Mouse (Mus musculus) stomach, postnatal 0 days (tissue): ENCODE results near the gene Cpne2. TPM values are rescaled to one million over a fixed set of nuclear protein-coding genes. Genes with fewer than 3 reads are reported as not detected.

ENCODE experiments used
- ATAC-seq: fragments of 200-750 bp; cut with Nextera tagmentation; 2 replicates; pipeline ENCODE4 v1.8.0; 2017; ENCODE audit not compliant: low FRiP score, low TSS enrichment
- DNase-seq: peaks from one replicate; pipeline ENCODE4 v3.0.0-alpha.2; 2016; ENCODE audit warnings: low spot score
- H3K27ac ChIP-seq: fragments of 300-500 bp; sonication (generic); replicated peaks from 2 replicates; pipeline ENCODE4 v1.5.1; 2014; ENCODE audit warnings: mild to moderate bottlenecking, control low read depth
- H3K27me3 ChIP-seq: fragments of 300-500 bp; sonication (generic); 2 replicates; pipeline ENCODE4 v1.6.1; 2014; ENCODE audit warnings: low read length; ENCODE audit not compliant: control insufficient read depth, insufficient read depth
- H3K36me3 ChIP-seq: fragments of 300-500 bp; sonication (generic); 2 replicates; pipeline ENCODE4 v1.6.1; 2014; ENCODE audit warnings: low read length, mixed read lengths; ENCODE audit not compliant: control insufficient read depth, insufficient read depth
- H3K4me1 ChIP-seq: fragments of 300-500 bp; sonication (generic); replicated peaks from 2 replicates; pipeline ENCODE4 v1.6.1; 2014; ENCODE audit warnings: antibody characterized with exemption; ENCODE audit not compliant: control insufficient read depth, insufficient read depth
- H3K4me2 ChIP-seq: fragments of 300-500 bp; sonication (generic); replicated peaks from 2 replicates; pipeline ENCODE4 v1.6.1; 2014; ENCODE audit warnings: low read depth, mild to moderate bottlenecking, control low read depth, moderate library complexity
- H3K4me3 ChIP-seq: fragments of 300-500 bp; sonication (generic); 2 replicates; pipeline ENCODE4 v1.5.1; 2014; ENCODE audit warnings: low read depth, low read length, control low read depth
- H3K9ac ChIP-seq: fragments of 300-500 bp; sonication (generic); 2 replicates; pipeline ENCODE4 v1.6.1; 2014; ENCODE audit warnings: mild to moderate bottlenecking, low read length, control low read depth, mixed read lengths
- H3K9me3 ChIP-seq: fragments of 300-500 bp; sonication (generic); 2 replicates; pipeline ENCODE4 v1.6.1; 2016; ENCODE audit warnings: low read length; ENCODE audit not compliant: control insufficient read depth
- CTCF ChIP-seq: IDR thresholded peaks from 2 replicates; pipeline ENCODE4 v1.5.1; 2016; ENCODE audit warnings: antibody characterized with exemption, low read depth, mild to moderate bottlenecking, moderate library complexity
- EP300 ChIP-seq: optimal IDR thresholded peaks from 2 replicates; pipeline ENCODE3; 2016; ENCODE audit warnings: antibody characterized with exemption
- WGBS: fragments of 180-500 bp; shearing (Covaris S2); extraction: QIAGEN DNeasy Blood & Tissue Kit; methylation state at CpG from one replicate; pipeline ENCODE4 v1.1.7; 2014; 5-methylcytosine and 5-hydroxymethylcytosine counted together
- polyA plus RNA-seq: library from polyadenylated mRNA; unstranded; fragments of >200 nt; fragmentation: Nextera tagmentation; extraction: Ambion mirVana; gene quantifications from 2 replicates; pipeline ENCODE4 v1.2.1, GENCODE M21; 2015

Cpne2 gene
- polyA plus RNA-seq = 6.2 and 7.9 TPM in 2 replicates

DNA sequence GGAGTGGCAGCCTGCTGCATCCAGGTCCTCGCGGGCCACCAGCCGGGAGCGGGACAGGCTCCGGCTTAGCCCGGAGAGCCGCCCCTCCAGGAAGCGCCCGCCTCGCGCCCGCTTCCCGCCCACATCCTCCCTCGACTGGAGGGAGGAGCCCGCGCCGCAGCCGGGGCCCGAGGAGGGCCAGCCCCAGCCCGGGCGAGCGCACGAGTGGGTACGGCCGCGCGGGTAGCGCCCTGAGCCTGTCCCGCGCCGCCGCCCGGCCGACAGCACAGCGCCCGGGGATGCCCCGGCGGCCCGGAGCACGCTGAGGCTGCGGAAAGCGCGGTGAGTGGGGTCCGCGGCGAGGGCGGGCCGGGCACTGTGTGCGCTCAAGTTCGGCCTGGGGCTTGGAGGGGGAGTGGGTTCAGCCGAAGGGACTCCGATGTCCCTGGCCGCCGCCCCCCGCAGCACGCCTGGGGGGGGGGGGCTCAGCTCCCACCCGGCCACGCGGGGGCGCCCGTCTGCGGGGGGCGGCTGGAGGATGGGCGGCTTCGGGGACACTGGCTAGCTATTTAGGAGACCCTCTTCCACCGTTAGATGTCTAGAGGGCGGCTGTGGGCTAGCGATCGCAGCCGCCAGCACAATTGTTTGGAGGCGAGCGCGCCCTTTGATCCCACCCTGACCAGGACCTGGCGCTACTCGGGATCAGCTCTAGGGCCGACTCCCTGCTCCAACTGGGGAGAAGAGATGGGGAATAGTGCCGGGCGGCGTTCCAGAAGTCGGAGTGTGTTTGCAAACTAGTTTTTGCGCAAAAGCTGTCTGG is at the start of gene Cpne2:
Gene Cpne2, plus strand, starts transcription at position 118 of the 799 bp plus-strand sequence.
- under 1% methylated on average over 57 of the region's 81 CpGs for WGBS

DNA sequence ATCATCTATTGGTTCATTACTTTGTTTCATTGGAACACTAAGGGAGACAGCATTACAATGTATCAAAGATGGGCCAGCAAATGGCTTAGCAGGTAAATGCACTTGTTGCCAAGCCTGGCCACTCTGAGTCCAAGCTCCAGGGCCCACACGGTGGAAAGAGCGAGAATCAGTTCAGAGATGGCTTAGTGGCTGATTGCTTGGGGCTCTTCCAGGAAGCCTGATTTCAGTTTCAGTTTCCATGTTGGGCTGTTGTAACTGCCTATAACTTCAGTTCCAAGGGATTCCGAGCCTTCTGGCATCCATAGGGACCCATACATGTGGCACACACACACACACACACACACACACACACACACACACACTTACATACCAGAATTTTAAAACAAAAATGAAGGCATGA is 47.5 kb upstream of the Cpne2 start:
- TF ChIP-seq EP300 (no peak), CTCF (no peak)
- no peaks in the 10 kb centered on the region for H3K4me1 ChIP-seq
- H3K9ac ChIP-seq = no peak overlapping the region
- H3K4me2 ChIP-seq = no peak overlapping the region
- WGBS = 53% methylated on average over 3 of the region's 3 CpGs
- no peaks in the 10 kb centered on the region for H3K36me3 ChIP-seq
- no peak overlapping the region for H3K27ac ChIP-seq
- ATAC-seq (no peak), DNase-seq (no peak)
- no peak overlapping the region for H3K4me3 ChIP-seq
- H3K9me3 ChIP-seq = no peaks in the 10 kb centered on the region
- no peaks in the 10 kb centered on the region for H3K27me3 ChIP-seq

More for the DNA sequence above, at the start of gene Cpne2:
- TF ChIP-seq CTCF (peak; percentile 54), EP300 (no peak)
- H3K27ac ChIP-seq = peak within 1 kb of the TSS; percentile 40
- peak within 1 kb of the TSS; percentile 74 for H3K9ac ChIP-seq
- H3K36me3 ChIP-seq = no peaks in the 10 kb centered on the region
- peak within 1 kb of the TSS; percentile 67 for H3K4me3 ChIP-seq
- H3K4me1 ChIP-seq = no peaks in the 10 kb centered on the region; the same call in 1 of the 2 replicates
- no peaks in the 10 kb centered on the region for H3K9me3 ChIP-seq
- H3K4me2 ChIP-seq = peak within 1 kb of the TSS; percentile 95
- peak; percentile 72 for DNase-seq
- H3K27me3 ChIP-seq = no peaks in the 10 kb centered on the region
- ATAC-seq = peak; percentile 79

DNA sequence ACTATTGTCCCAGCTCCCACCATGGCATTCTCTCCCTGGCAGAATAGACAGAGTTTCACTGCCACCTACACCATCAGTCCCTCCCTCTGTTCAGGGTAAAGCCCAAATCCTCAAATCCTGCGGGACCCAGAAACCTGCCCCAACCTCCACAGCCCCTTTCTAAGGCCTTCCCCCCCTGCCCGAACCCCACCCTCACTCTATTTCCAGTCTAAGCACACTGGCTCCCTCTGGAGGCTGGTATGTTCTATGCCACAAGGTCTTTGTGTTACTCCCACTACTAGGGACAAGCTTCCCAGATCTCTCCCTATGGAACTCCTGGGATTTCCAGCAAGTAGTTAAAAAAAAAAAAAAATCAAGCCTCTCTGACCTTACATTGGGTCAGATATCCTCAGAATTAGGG is 46.9 kb upstream of the Cpne2 start:
- no peak overlapping the region for H3K27ac ChIP-seq
- DNase-seq = peak; percentile 40
- H3K4me1 ChIP-seq = no peaks in the 10 kb centered on the region
- peak; percentile 86 for TF ChIP-seq CTCF
- no peak for TF ChIP-seq EP300
- no peaks in the 10 kb centered on the region for H3K9me3 ChIP-seq
- 0 out of 2 replicates have a peak, but pooled peaks have one; percentile 59 for ATAC-seq
- H3K4me2 ChIP-seq = no peak overlapping the region; the same call in 1 of the 2 replicates
- no peaks in the 10 kb centered on the region for H3K27me3 ChIP-seq
- H3K36me3 ChIP-seq = no peaks in the 10 kb centered on the region
- H3K4me3 ChIP-seq = no peak overlapping the region
- 10% methylated on average over 2 of the region's 2 CpGs for WGBS
- H3K9ac ChIP-seq = no peak overlapping the region

DNA sequence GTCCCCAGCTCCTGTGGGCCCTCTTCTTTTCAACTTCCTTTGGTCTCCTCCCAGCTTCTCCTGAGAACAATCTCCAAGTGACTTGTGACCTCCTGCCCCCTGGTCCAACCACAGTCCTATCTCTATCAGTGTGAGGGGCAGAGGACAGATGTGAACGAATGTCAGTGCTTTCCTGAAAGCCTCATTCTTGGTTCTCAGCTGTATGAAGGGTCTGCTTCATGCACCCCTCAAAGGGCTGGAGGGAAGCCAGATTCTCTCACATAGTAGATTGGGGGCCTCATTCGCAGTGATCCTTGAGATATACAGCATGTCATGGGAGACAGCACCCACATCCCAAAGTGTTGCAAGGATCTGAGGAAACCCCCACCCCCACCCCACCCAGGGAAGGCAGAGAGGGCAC is 44.8 kb upstream of the Cpne2 start:
- no peak for DNase-seq
- no peaks in the 10 kb centered on the region for H3K27me3 ChIP-seq
- WGBS = 59% methylated on average over 2 of the region's 2 CpGs
- no peaks in the 10 kb centered on the region for H3K4me1 ChIP-seq
- TF ChIP-seq EP300 (no peak), CTCF (no peak)
- no peak overlapping the region for H3K9ac ChIP-seq
- H3K4me3 ChIP-seq = no peak overlapping the region
- no peak overlapping the region for H3K27ac ChIP-seq
- no peaks in the 10 kb centered on the region for H3K36me3 ChIP-seq
- no peak overlapping the region for H3K4me2 ChIP-seq
- H3K9me3 ChIP-seq = no peaks in the 10 kb centered on the region
- ATAC-seq = no peak

DNA sequence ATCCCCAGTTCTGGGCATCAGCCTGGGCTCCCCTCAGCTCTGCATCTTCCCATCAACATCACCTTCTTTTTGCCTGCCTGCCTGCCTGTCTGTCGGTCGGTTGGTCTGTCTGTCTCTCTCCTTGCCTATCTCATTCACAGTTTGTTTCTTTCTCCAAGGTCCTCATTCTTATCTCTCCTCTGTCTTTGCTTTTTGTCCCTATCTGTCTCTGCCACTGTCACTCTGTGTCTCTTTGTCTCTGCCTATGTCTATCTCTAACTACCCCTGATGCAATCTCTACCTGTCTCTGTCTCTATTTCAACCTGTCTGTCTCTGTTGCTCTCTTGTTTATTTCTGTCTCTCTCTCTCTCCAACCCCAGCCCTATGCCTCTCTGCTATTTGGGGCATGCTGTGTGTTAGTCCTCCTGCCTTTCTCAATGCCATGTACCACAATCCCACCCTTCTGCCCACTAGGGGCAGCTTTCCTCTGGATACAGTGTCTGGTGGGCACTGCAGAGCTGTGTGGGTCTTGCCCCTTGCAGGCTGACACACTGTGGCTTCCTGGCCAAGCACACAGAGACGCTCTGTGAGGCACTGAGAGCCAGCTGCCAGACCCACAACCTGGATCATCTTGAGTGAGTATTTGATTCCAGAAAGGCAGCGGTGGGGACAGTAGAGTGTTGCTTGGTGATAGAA is 42.8 kb upstream of the Cpne2 start:
- H3K27me3 ChIP-seq = no peaks in the 10 kb centered on the region
- no peak overlapping the region for H3K4me3 ChIP-seq
- no peak overlapping the region for H3K4me2 ChIP-seq
- no peak overlapping the region for H3K9ac ChIP-seq
- no peak for TF ChIP-seq EP300
- peak; percentile 42 for TF ChIP-seq CTCF
- no peaks in the 10 kb centered on the region for H3K36me3 ChIP-seq
- WGBS = 71% methylated on average over 4 of the region's 4 CpGs
- H3K9me3 ChIP-seq = no peaks in the 10 kb centered on the region
- H3K4me1 ChIP-seq = no peaks in the 10 kb centered on the region
- DNase-seq (no peak), ATAC-seq (no peak)
- H3K27ac ChIP-seq = no peak overlapping the region
